Mouse (Mus musculus) intestine, postnatal 0 days (tissue): ENCODE measurements around the gene Emsy. TPM values are rescaled to one million over a fixed set of nuclear protein-coding genes. Genes with fewer than 3 reads are reported as not detected.

Experiments
- ATAC-seq: fragments of 200-750 bp; cut with Nextera tagmentation; 2 replicates; pipeline ENCODE4 v1.8.0; 2017; ENCODE audit warnings: mild to moderate bottlenecking, moderate TSS enrichment, moderate library complexity
- H3K27ac ChIP-seq: fragments of 300-500 bp; sonication (generic); 2 replicates; pipeline ENCODE4 v1.5.1; 2014; ENCODE audit warnings: mild to moderate bottlenecking, low read depth, low read length, moderate library complexity
- H3K27me3 ChIP-seq: fragments of 300-500 bp; sonication (generic); replicated peaks from 2 replicates; pipeline ENCODE4 v1.6.1; 2014; ENCODE audit warnings: low read length, mixed read lengths; ENCODE audit not compliant: control insufficient read depth, insufficient read depth
- H3K36me3 ChIP-seq: fragments of 300-500 bp; sonication (generic); 2 replicates; pipeline ENCODE4 v1.6.1; 2014; ENCODE audit warnings: mild to moderate bottlenecking, moderate library complexity; ENCODE audit not compliant: control insufficient read depth, insufficient read depth
- H3K4me1 ChIP-seq: fragments of 300-500 bp; sonication (generic); replicated peaks from 2 replicates; pipeline ENCODE4 v1.6.1; 2014; ENCODE audit warnings: antibody characterized with exemption, low read length, mixed read lengths; ENCODE audit not compliant: control insufficient read depth, insufficient read depth
- H3K4me2 ChIP-seq: fragments of 300-500 bp; sonication (generic); replicated peaks from 2 replicates; pipeline ENCODE4 v1.6.1; 2014; ENCODE audit warnings: low read depth, mild to moderate bottlenecking, moderate library complexity
- H3K4me3 ChIP-seq: fragments of 300-500 bp; sonication (generic); 2 replicates; pipeline ENCODE4 v1.5.1; 2014; ENCODE audit warnings: low read depth, low read length
- H3K9ac ChIP-seq: fragments of 300-500 bp; sonication (generic); 2 replicates; pipeline ENCODE4 v1.6.1; 2014; ENCODE audit warnings: mild to moderate bottlenecking, low read depth, low read length
- H3K9me3 ChIP-seq: fragments of 300-500 bp; sonication (generic); 2 replicates; pipeline ENCODE4 v1.6.1; 2016; ENCODE audit warnings: mixed run types; ENCODE audit not compliant: control insufficient read depth
- CTCF ChIP-seq: sonication (generic); IDR thresholded peaks from 2 replicates; pipeline ENCODE4 v1.5.1; 2016; ENCODE audit warnings: low read depth, mild to moderate bottlenecking, control low read depth, antibody characterized with exemption, moderate library complexity
- WGBS: fragments of 180-500 bp; shearing (Covaris S2); extraction: QIAGEN DNeasy Blood & Tissue Kit; methylation state at CpG from one replicate; pipeline ENCODE4 v1.1.7; 2014; 5-methylcytosine and 5-hydroxymethylcytosine counted together
- polyA plus RNA-seq: library from polyadenylated mRNA; unstranded; fragments of >200 nt; fragmentation: Nextera tagmentation; extraction: Ambion mirVana; gene quantifications from 2 replicates; pipeline ENCODE4 v1.2.1, GENCODE M21; 2015

Gene Emsy
- polyA plus RNA-seq, 1 experiment from 2014 or later: 5.8 TPM

GRCm38 (mm10) chr7:98608520-98608919, 48.1 kb downstream of the Emsy start:
- ATAC-seq: no peak
- TF ChIP-seq CTCF: peak; percentile 43; the same call in 1 of the 2 replicates
- Histone ChIP-seq H3K4me2 (no peak overlapping the region), H3K9ac (no peak overlapping the region), H3K27me3 (no peaks in the 10 kb centered on the region), H3K4me1 (no peaks in the 10 kb centered on the region), H3K27ac (no peak overlapping the region), H3K36me3 (peaks cover 13% of the 10 kb centered on the region; the same call in 1 of the 2 replicates), H3K9me3 (no peaks in the 10 kb centered on the region), H3K4me3 (no peak overlapping the region)

- ATAC-seq: no peak
- H3K27ac ChIP-seq: no peak overlapping the region
- no peaks in the 10 kb centered on the region for H3K4me1 ChIP-seq
- no peak overlapping the region for H3K9ac ChIP-seq
- H3K36me3 ChIP-seq: peaks cover 13% of the 10 kb centered on the region; the same call in 1 of the 2 replicates
- H3K9me3 ChIP-seq: no peaks in the 10 kb centered on the region
- 83% methylated on average over 4 of the region's 4 CpGs for WGBS
- no peaks in the 10 kb centered on the region for H3K27me3 ChIP-seq
- H3K4me3 ChIP-seq: no peak overlapping the region
- peak; percentile 59 for TF ChIP-seq CTCF
- no peak overlapping the region for H3K4me2 ChIP-seq
These were observed 49.4 kb downstream of the Emsy start for GRCm38 (mm10) chr7:98607158-98607557.

GRCm38 (mm10) chr7:98601715-98602114, 54.9 kb downstream of the Emsy start:
- 80% methylated on average over 4 of the region's 4 CpGs for WGBS

GRCm38 (mm10) chr7:98597402-98597801, 59.2 kb downstream of the Emsy start:
- ATAC-seq: no peak
- no peak overlapping the region for H3K4me2 ChIP-seq
- no peaks in the 10 kb centered on the region for H3K27me3 ChIP-seq
- H3K4me3 ChIP-seq: no peak overlapping the region
- no peaks in the 10 kb centered on the region for H3K4me1 ChIP-seq
- H3K9ac ChIP-seq: no peak overlapping the region
- peaks cover 48% of the 10 kb centered on the region for H3K36me3 ChIP-seq
- 82% methylated on average over 8 of the region's 8 CpGs for WGBS
- no peaks in the 10 kb centered on the region for H3K9me3 ChIP-seq
- H3K27ac ChIP-seq: no peak overlapping the region
- no peak for TF ChIP-seq CTCF

More at GRCm38 (mm10) chr7:98601715-98602114, 54.9 kb downstream of the Emsy start:
- Histone ChIP-seq H3K4me3 (no peak overlapping the region), H3K27ac (no peak overlapping the region), H3K36me3 (peaks cover 18% of the 10 kb centered on the region; the same call in 1 of the 2 replicates), H3K4me2 (no peak overlapping the region), H3K4me1 (no peaks in the 10 kb centered on the region), H3K9ac (no peak overlapping the region), H3K9me3 (no peaks in the 10 kb centered on the region), H3K27me3 (no peaks in the 10 kb centered on the region)
- TF ChIP-seq CTCF: no peak
- no peak for ATAC-seq

- no peaks in the 10 kb centered on the region for H3K27me3 ChIP-seq
- no peak overlapping the region for H3K27ac ChIP-seq
- TF ChIP-seq CTCF: no peak
- peaks cover 66% of the 10 kb centered on the region for H3K36me3 ChIP-seq
- no peaks in the 10 kb centered on the region for H3K9me3 ChIP-seq
- 95% methylated on average over 4 of the region's 4 CpGs for WGBS
- H3K4me1 ChIP-seq: no peaks in the 10 kb centered on the region
- H3K9ac ChIP-seq: no peak overlapping the region
- no peak overlapping the region for H3K4me3 ChIP-seq
- no peak for ATAC-seq
- H3K4me2 ChIP-seq: no peak overlapping the region
These were observed 61.9 kb downstream of the Emsy start for GRCm38 (mm10) chr7:98594731-98595130.

- Histone ChIP-seq H3K9me3 (no peaks in the 10 kb centered on the region), H3K4me2 (no peak overlapping the region), H3K4me1 (no peaks in the 10 kb centered on the region), H3K36me3 (peaks cover 62% of the 10 kb centered on the region), H3K4me3 (no peak overlapping the region), H3K27me3 (no peaks in the 10 kb centered on the region), H3K27ac (no peak overlapping the region), H3K9ac (no peak overlapping the region)
- no peak for ATAC-seq
- 91% methylated on average over 6 of the region's 6 CpGs for WGBS
- no peak for TF ChIP-seq CTCF
These were observed 63.3 kb downstream of the Emsy start for GRCm38 (mm10) chr7:98593276-98593675.

- Histone ChIP-seq H3K4me3 (no peak overlapping the region), H3K4me2 (no peak overlapping the region), H3K27me3 (no peaks in the 10 kb centered on the region), H3K9me3 (no peaks in the 10 kb centered on the region), H3K36me3 (peaks cover 40% of the 10 kb centered on the region), H3K4me1 (no peaks in the 10 kb centered on the region), H3K9ac (no peak overlapping the region), H3K27ac (no peak overlapping the region)
- no peak for ATAC-seq
- WGBS: 57% methylated on average over 3 of the region's 3 CpGs
- TF ChIP-seq CTCF: peak; percentile 69
These were observed 67.6 kb downstream of the Emsy start for GRCm38 (mm10) chr7:98589028-98589427.
